Mouse (Mus musculus): Measurements from ENCODE around the gene Nadk2. TPM values are rescaled to one million over a fixed set of nuclear protein-coding genes. Genes with fewer than 3 reads are reported as not detected.
A peak's percentile ranks its signal among the peaks of the same experiment; 100 is the strongest.

The Nadk2 gene
- total and polyA plus RNA-seq, 3 experiments, result 130 to 235 (median 222) TPM

DNA sequence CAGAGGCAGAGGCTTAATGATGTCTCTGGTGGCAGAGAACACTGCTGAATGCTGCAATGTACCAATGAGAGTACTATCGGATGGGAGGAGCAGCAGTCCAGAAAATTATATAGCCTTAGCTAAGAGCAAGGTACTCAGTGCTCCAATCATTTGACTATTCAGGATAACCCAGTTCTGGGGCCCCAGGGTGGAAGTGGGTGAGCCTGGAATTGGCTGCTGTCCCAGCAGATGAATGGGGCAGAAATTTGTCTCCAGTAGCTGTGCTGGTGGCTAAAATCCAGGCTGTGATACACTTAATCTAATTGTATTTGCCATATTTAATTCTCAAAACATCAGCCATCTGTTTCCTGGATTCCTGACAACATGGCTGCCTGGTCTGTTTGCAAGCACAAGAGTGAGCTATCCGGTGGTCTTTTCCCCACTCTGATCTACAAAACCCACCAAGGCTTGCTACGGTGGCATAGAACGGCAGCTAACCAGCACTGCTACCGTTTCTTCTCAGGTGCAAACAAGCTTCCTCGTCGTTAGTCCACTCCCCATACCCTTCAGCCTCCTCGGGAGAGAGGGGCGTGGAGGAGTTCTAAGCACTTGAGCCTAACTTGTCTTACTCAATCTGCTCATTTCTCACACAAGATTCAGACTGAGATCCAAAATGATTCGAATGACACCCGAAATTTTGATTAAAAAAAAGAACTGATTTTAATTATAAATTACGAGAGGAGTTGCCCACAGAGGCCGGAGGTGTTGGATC lies 61.8 kb downstream of the Nadk2 start:
- Histone ChIP-seq H3K27me3 (ENCODE audit: insufficient read depth, low read length) (no peaks in the 10 kb centered on the region), H3K4me3 (ENCODE audit: low read depth, low read length) (no peak overlapping the region), H3K4me1 (ENCODE audit: insufficient read depth, low read depth, low read length) (peaks cover 35% of the 10 kb centered on the region), H3K9me3 (replicated peaks) (no peaks in the 10 kb centered on the region), H3K36me3 (replicated peaks) (peaks cover 91% of the 10 kb centered on the region)
- TF ChIP-seq GATA1 (IDR thresholded peaks at IDR 0.05; ENCODE audit: borderline replicate concordance, low read length) (no peak), GATA2 (IDR thresholded peaks at IDR 0.05; ENCODE audit: borderline replicate concordance, low read depth, low read length) (no peak), CTCF (IDR thresholded peaks at IDR 0.05; ENCODE audit: low read depth, low read length) (no peak), TAL1 (conservative IDR thresholded peaks at IDR 0.05; ENCODE audit: low read depth, low read length) (no peak), POLR2AphosphoS5 (IDR thresholded peaks at IDR 0.05; ENCODE audit: insufficient replicate concordance, low read depth, low read length) (no peak)
- DNase-seq (ENCODE audit: low spot score), result no peak
- ATAC-seq (ENCODE audit: extremely low read depth, insufficient number of reproducible peaks, low FRiP score, poor library complexity, severe bottlenecking), result no peak

DNA sequence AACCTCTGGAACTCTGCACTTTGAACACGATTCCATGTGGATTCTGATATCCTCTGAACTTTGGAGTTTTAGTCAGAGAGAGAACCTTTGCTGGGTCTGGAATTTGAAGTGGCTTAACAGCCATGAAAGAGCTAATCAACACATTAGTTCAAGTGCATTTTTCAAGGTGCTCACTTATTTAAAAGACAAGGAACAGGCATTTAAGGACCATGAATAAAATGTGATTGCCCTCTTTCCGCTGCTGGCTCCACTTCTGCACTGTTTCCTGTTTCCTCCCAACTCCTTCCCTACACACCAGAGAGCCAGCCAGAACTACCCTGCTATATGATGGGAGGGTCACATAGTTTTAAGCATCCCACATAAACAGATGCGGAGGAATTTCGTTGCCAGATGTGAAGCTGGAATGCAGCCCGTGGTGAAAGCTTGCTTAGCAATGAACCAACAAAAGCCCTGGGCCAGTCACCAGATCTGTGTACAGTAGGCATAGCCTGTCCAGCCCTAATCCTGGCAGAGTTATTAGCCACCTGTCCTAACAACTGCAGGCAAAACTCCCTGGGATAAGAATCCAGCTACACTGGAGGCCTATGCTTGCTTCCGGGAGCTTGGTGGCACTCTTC lies 63.9 kb downstream of the Nadk2 start:
- peaks cover 87% of the 10 kb centered on the region for H3K36me3 ChIP-seq (replicated peaks)
- ATAC-seq (ENCODE audit: extremely low read depth, insufficient number of reproducible peaks, low FRiP score, poor library complexity, severe bottlenecking), result no peak

DNA sequence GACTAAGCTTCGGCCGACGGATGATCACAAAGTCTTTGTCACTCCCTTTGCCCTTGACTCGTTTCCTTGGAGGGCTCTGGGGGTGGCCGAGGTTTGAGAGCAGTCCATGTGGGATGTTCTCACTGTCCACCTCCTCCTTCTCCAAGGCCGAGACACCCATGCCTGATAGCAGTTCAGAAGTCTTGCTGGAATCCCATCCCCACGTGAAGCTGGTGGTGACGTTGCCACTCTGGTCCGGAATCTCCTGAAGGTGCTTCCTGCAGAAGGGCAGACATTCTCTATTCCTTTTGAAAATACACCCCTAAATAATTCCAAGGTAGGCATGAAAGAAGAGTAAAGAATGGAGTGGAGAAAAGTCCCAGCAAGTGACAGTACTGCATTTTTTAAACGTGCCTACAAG lies 68.4 kb downstream of the Nadk2 start:
- DNase-seq (ENCODE audit: low spot score) (no peak), ATAC-seq (ENCODE audit: extremely low read depth, insufficient number of reproducible peaks, low FRiP score, poor library complexity, severe bottlenecking) (no peak)
- peak overlapping the region; percentile 98 for H3K4me3 ChIP-seq (ENCODE audit: low read depth, low read length)
- peaks cover 52% of the 10 kb centered on the region for H3K36me3 ChIP-seq (replicated peaks)
- no peaks in the 10 kb centered on the region for H3K27me3 ChIP-seq (ENCODE audit: insufficient read depth, low read length)
- H3K9me3 ChIP-seq (replicated peaks), result no peaks in the 10 kb centered on the region
- H3K4me1 ChIP-seq (ENCODE audit: insufficient read depth, low read depth, low read length), result peaks cover 38% of the 10 kb centered on the region
- TF ChIP-seq TAL1 (conservative IDR thresholded peaks at IDR 0.05; ENCODE audit: low read depth, low read length), result no peak
- TF ChIP-seq GATA2 (IDR thresholded peaks at IDR 0.05; ENCODE audit: borderline replicate concordance, low read depth, low read length), result no peak
- TF ChIP-seq GATA1 (IDR thresholded peaks at IDR 0.05; ENCODE audit: borderline replicate concordance, low read length), result no peak
- TF ChIP-seq CTCF (IDR thresholded peaks at IDR 0.05; ENCODE audit: low read depth, low read length), result no peak
- no peak for TF ChIP-seq POLR2AphosphoS5 (IDR thresholded peaks at IDR 0.05; ENCODE audit: insufficient replicate concordance, low read depth, low read length)

More for the DNA sequence above, 63.9 kb downstream of the Nadk2 start:
- TF ChIP-seq CTCF (IDR thresholded peaks at IDR 0.05; ENCODE audit: low read depth, low read length) (no peak), GATA2 (IDR thresholded peaks at IDR 0.05; ENCODE audit: borderline replicate concordance, low read depth, low read length) (no peak), POLR2AphosphoS5 (IDR thresholded peaks at IDR 0.05; ENCODE audit: insufficient replicate concordance, low read depth, low read length) (no peak), GATA1 (IDR thresholded peaks at IDR 0.05; ENCODE audit: borderline replicate concordance, low read length) (no peak), TAL1 (conservative IDR thresholded peaks at IDR 0.05; ENCODE audit: low read depth, low read length) (no peak)
- H3K4me1 ChIP-seq (ENCODE audit: insufficient read depth, low read depth, low read length), result peaks cover 45% of the 10 kb centered on the region
- no peaks in the 10 kb centered on the region for H3K27me3 ChIP-seq (ENCODE audit: insufficient read depth, low read length)
- H3K4me3 ChIP-seq (ENCODE audit: low read depth, low read length), result no peak overlapping the region
- DNase-seq (ENCODE audit: low spot score), result no peak
- no peaks in the 10 kb centered on the region for H3K9me3 ChIP-seq (replicated peaks)

DNA sequence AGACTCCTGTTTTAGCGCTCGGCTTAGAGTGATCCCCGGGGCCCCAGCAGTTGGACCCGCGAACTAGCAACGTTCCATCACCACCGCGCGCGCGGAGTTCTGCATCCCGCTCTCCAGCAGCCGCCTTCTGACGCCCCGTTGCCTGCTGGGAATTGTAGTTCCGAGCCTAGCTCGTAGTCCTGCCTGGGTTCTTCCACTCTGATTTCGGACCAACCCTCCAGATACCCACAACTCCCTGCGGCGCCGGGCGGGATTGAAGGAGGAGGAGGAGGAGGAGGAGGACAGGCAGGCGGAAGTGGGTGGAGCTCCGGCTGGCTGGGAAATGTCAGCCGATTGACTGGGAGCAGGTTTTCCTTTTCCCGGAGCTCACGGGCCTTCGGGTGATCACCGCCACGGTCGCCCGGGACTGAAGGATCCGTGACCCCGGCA lies 69.2 kb downstream of the Nadk2 start, which contains the start of gene Lmbrd2:
Gene Lmbrd2, plus strand, starts transcription at position 299 of the 429 bp plus-strand sequence.
- H3K27me3 ChIP-seq (ENCODE audit: insufficient read depth, low read length), result no peaks in the 10 kb centered on the region
- ATAC-seq (ENCODE audit: extremely low read depth, insufficient number of reproducible peaks, low FRiP score, poor library complexity, severe bottlenecking), result peak; percentile 99
- H3K36me3 ChIP-seq (replicated peaks), result peaks cover 51% of the 10 kb centered on the region
- H3K9me3 ChIP-seq (replicated peaks), result no peaks in the 10 kb centered on the region
- TF ChIP-seq CTCF (IDR thresholded peaks at IDR 0.05; ENCODE audit: low read depth, low read length), result no peak
- no peak for TF ChIP-seq GATA1 (IDR thresholded peaks at IDR 0.05; ENCODE audit: borderline replicate concordance, low read length)
- TF ChIP-seq TAL1 (conservative IDR thresholded peaks at IDR 0.05; ENCODE audit: low read depth, low read length), result no peak
- no peak for TF ChIP-seq POLR2AphosphoS5 (IDR thresholded peaks at IDR 0.05; ENCODE audit: insufficient replicate concordance, low read depth, low read length)
- no peak for TF ChIP-seq GATA2 (IDR thresholded peaks at IDR 0.05; ENCODE audit: borderline replicate concordance, low read depth, low read length)
- peak within 1 kb of the TSS; percentile 98 for H3K4me3 ChIP-seq (ENCODE audit: low read depth, low read length)
- peaks cover 36% of the 10 kb centered on the region for H3K4me1 ChIP-seq (ENCODE audit: insufficient read depth, low read depth, low read length)
- peak; percentile 82 for DNase-seq (ENCODE audit: low spot score)

DNA sequence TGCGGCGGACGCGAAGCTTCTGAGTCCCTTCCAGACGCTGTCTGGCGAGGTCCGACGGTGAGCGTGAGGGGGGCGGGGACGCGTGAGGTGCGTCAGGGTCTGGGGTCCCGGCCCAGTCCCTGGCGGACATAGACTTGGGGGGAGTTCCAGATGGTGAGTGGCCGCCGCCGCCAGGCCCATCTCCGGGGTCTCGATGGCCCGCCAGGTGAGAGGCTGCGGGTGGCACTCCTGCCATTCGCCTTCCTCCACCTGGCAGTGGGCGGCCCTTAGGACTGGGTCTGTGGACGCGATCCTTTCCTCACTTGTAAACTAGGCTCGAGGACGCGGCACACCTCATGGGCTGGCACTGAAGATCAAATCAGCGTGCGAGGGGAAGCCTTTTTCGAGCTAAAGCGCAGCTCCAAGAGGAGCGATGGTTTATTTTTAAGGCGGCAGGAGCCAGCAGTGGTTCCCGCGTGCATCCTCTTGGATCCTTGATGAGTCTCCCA lies 69.7 kb downstream of the Nadk2 start:
- DNase-seq (ENCODE audit: low spot score) (no peak), ATAC-seq (ENCODE audit: extremely low read depth, insufficient number of reproducible peaks, low FRiP score, poor library complexity, severe bottlenecking) (no peak)
- Histone ChIP-seq H3K36me3 (replicated peaks) (peaks cover 49% of the 10 kb centered on the region), H3K27me3 (ENCODE audit: insufficient read depth, low read length) (no peaks in the 10 kb centered on the region), H3K9me3 (replicated peaks) (no peaks in the 10 kb centered on the region), H3K4me1 (ENCODE audit: insufficient read depth, low read depth, low read length) (peaks cover 35% of the 10 kb centered on the region), H3K4me3 (ENCODE audit: low read depth, low read length) (peak overlapping the region; percentile 98)
- TF ChIP-seq GATA2 (IDR thresholded peaks at IDR 0.05; ENCODE audit: borderline replicate concordance, low read depth, low read length) (no peak), POLR2AphosphoS5 (IDR thresholded peaks at IDR 0.05; ENCODE audit: insufficient replicate concordance, low read depth, low read length) (no peak), CTCF (IDR thresholded peaks at IDR 0.05; ENCODE audit: low read depth, low read length) (no peak), TAL1 (conservative IDR thresholded peaks at IDR 0.05; ENCODE audit: low read depth, low read length) (no peak)

DNA sequence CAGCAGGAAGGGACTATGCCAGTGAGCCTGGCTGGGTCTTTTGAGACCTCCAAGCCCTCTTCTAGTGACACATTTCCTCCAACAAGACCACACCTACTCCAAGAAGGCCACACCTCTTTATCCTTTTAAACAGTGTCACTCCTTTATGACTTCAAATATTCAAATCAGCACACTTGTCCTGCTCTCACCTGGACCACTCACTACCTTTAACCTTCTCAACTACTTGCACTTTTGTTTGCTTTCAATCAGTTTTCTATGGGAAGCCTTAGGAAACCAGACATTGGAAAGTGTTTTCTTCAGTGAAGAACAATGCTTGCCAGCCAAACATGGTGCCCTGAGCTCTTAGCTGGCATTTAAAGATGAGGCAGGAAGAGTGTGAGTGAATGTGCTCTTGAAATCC lies 84.3 kb downstream of the Nadk2 start, which contains the start of gene Skp2:
Gene Skp2, minus strand, starts transcription at position 101 of the 400 bp plus-strand sequence.
- Histone ChIP-seq H3K4me3 (ENCODE audit: low read depth, low read length) (no peak within 1 kb of the TSS), H3K4me1 (ENCODE audit: insufficient read depth, low read depth, low read length) (no peaks in the 10 kb centered on the region), H3K27me3 (ENCODE audit: insufficient read depth, low read length) (no peaks in the 10 kb centered on the region), H3K9me3 (replicated peaks) (no peaks in the 10 kb centered on the region), H3K36me3 (replicated peaks) (peaks cover 55% of the 10 kb centered on the region)
- TF ChIP-seq GATA2 (IDR thresholded peaks at IDR 0.05; ENCODE audit: borderline replicate concordance, low read depth, low read length) (no peak), GATA1 (IDR thresholded peaks at IDR 0.05; ENCODE audit: borderline replicate concordance, low read length) (no peak), POLR2AphosphoS5 (IDR thresholded peaks at IDR 0.05; ENCODE audit: insufficient replicate concordance, low read depth, low read length) (no peak)
- ATAC-seq (ENCODE audit: extremely low read depth, insufficient number of reproducible peaks, low FRiP score, poor library complexity, severe bottlenecking) (no peak), DNase-seq (ENCODE audit: low spot score) (no peak)

Other genes with a start within 250 kb of the Nadk2 start
- gene Ranbp3l, start 103.3 kb upstream of the Nadk2 start, total RNA-seq (2014; fragmentation: Nextera tagmentation), result not detected in 2 replicates
- 0.12 and 0.33 TPM in 2 replicates for gene Ranbp3l, start 103.3 kb upstream of the Nadk2 start, total RNA-seq (2017)
- gene Ranbp3l, start 103.3 kb upstream of the Nadk2 start, polyA plus RNA-seq (2012), result not detected in 2 replicates
- gene Lmbrd2, start 69.3 kb downstream of the Nadk2 start, total RNA-seq (2014; fragmentation: Nextera tagmentation), result 19.1 and 21.7 TPM in 2 replicates
- gene Lmbrd2, start 69.3 kb downstream of the Nadk2 start, total RNA-seq (2017), result 8.9 and 11.0 TPM in 2 replicates
- gene Lmbrd2, start 69.3 kb downstream of the Nadk2 start, polyA plus RNA-seq (2012), result 0.41 and 0.53 TPM in 2 replicates
- gene Skp2, start 84.2 kb downstream of the Nadk2 start, total RNA-seq (2014; fragmentation: Nextera tagmentation), result 34.3 and 35.3 TPM in 2 replicates
- gene Skp2, start 84.2 kb downstream of the Nadk2 start, total RNA-seq (2017), result 28.7 and 29.8 TPM in 2 replicates
- 5.9 and 10.2 TPM in 2 replicates for gene Skp2, start 84.2 kb downstream of the Nadk2 start, polyA plus RNA-seq (2012)
- gene Ugt3a1, start 205.6 kb downstream of the Nadk2 start, total RNA-seq (2014; fragmentation: Nextera tagmentation), result not detected in 2 replicates
- gene Ugt3a1, start 205.6 kb downstream of the Nadk2 start, total RNA-seq (2017), result 0.16 and 0.29 TPM in 2 replicates
- gene Ugt3a1, start 205.6 kb downstream of the Nadk2 start, polyA plus RNA-seq (2012), result not detected in 2 replicates